Mouse (Mus musculus) kidney, adult 9 months (tissue): Measurements from ENCODE around the gene Pllp.

Source experiments
- DNase-seq: peaks from one replicate; pipeline ENCODE4 v3.0.0; 2022

The Pllp gene

GRCm38 (mm10) chr8:94646165-94646564 lies 49.9 kb downstream of the Pllp start:
- no peak for DNase-seq

DNA sequence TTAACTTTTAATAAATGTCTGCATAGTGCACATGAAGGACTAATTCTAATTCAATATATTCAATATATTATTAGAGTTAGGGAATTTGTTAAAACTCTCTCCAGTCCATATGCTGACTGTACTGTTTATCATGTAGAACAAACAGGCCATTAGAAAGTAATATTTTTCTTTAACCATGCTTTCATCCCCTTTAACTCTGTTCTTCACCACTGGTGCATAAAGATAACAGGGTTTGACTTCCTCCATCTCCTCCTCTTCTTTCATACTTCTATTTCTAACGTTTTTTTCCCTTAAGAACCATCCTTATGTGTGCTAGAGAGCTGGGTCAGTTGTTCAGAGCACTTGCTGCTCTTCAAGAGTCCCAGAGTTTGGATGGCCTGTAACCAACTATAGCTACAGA lies 50.9 kb downstream of the Pllp start:
- no peak for DNase-seq

- DNase-seq, result no peak
Measured at GRCm38 (mm10) chr8:94641938-94642337, 54.1 kb downstream of the Pllp start.

DNA sequence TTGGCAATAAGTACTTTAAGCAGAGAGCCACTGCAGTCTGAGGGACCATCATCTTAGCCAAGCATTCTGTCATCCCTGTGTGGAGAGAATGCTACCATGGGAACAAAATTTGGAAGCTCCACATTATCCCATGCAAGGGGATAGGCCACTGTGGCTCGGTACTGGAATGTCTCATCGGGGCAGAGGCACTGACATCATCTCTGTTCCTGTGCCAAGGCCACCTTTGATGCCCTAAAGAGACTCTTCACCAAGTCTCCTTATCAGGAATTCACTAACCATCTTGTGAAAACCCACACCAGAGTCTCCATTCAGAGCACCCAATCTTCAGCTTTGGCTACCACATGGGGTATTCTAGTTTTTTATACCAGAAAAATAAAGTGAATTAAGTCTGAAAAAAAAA lies 54.9 kb downstream of the Pllp start:
- DNase-seq, result no peak

DNA sequence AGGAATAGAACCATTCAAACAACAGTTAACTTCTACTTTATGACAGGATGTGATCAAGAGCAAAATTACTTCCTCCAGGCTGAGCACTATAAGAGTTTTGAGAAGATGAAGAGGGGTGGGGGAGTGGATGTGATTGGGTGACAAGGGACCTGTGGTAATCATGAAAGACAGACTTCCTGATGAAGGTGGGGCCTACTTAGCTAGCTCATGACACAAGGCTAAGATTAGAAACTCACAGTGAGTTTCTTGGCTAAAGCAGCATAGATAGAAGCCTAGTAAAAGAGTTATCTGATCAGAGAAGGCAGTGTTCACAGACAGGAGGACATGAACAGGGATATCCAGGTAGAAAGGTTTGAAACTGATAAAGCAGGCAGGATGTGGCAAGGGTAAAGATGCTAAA lies 61.9 kb downstream of the Pllp start:
- no peak for DNase-seq

- no peak for DNase-seq
Measured at GRCm38 (mm10) chr8:94633564-94634194, 62.4 kb downstream of the Pllp start.
